Mouse (Mus musculus) lung, postnatal 0 days (tissue): ENCODE measurements around the gene March5.

Experiments
- CTCF ChIP-seq: IDR thresholded peaks from 2 replicates; pipeline ENCODE4 v1.5.1; 2016; ENCODE audit warnings: antibody characterized with exemption, mild to moderate bottlenecking
- EP300 ChIP-seq: IDR thresholded peaks from 2 replicates; pipeline ENCODE4 v1.6.1; 2016; ENCODE audit warnings: antibody characterized with exemption, mild to moderate bottlenecking, control low read depth

DNA sequence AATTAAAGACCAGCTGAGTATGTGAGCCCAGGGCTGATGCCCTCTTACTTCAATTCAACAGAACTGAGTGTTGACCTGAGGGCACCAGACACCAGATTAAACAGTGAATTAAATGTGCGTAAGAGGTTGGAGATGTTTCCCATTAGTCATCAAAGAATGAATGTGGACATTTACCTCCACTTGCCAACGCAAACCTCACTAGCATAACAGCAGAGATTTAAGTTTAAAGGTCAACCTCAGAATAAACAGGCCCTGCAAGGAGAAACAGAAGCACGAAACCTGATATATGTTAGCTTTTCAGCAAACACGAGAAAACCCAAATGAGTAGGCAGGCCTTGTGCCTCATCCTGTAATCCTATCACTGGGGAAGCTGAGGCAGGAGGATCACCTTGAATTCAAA lies 55.0 kb downstream of the March5 start:
- TF ChIP-seq CTCF (no peak), EP300 (no peak)
